Mouse (Mus musculus) brain, embryonic 14.5 days (tissue): ENCODE measurements around the gene Asah2.
A peak's percentile ranks its signal among the peaks of the same experiment; 100 is the strongest.

Experiments used
- CTCF ChIP-seq: fragments of 200-500 bp; IDR thresholded peaks from 2 replicates; pipeline ENCODE4 v1.5.1; 2012; ENCODE audit warnings: inconsistent platforms, mild to moderate bottlenecking, moderate library complexity, borderline replicate concordance; ENCODE audit not compliant: insufficient read depth, insufficient read length; ENCODE audit errors: extremely low read depth
- POLR2A ChIP-seq: fragments of 200-500 bp; IDR thresholded peaks from 2 replicates; pipeline ENCODE4 v1.6.1; 2012; ENCODE audit warnings: mild to moderate bottlenecking, inconsistent platforms, borderline replicate concordance; ENCODE audit not compliant: poor library complexity, insufficient read depth, insufficient read length, severe bottlenecking; ENCODE audit errors: extremely low read depth

- TF ChIP-seq CTCF (peak; percentile 48; the same call in 1 of the 2 replicates), POLR2A (no peak)
Measured at GRCm38 (mm10) chr19:32030430-32030829, 77.6 kb downstream of the Asah2 start.
